Mouse (Mus musculus) myocyte (in vitro differentiated cells): ENCODE measurements around the gene Syt1.

Source experiments
- MAX ChIP-seq: IDR thresholded peaks from one replicate; pipeline ENCODE4 v1.6.1; 2011; ENCODE audit warnings: low read depth, mild to moderate bottlenecking, control low read depth
- POLR2A ChIP-seq: IDR thresholded peaks from one replicate; pipeline ENCODE4 v1.6.1; 2011; ENCODE audit warnings: low read depth, mild to moderate bottlenecking, control low read depth, moderate library complexity; ENCODE audit not compliant: insufficient read length
- TCF3 ChIP-seq: IDR thresholded peaks from one replicate; pipeline ENCODE4 v1.6.1; 2011; ENCODE audit warnings: low read depth, control low read depth; ENCODE audit not compliant: insufficient read length

DNA sequence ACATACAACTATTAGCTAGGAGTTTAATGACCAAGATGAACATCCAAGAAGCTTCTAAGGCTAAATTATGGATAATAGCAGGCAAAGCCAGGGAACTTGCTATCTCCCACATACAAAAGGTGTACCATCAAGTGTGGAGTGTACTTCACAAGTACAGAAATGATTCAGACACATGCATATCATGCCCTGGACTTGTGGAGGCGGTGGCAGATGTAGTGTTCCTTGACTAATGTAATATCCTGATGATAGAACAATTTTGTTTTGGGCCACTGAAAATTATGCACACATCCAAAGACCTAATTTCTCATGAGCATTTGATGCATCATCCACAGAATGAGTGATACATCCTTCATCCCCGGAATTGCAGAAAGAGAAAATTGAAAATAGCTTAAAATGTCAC is 267.0 kb downstream of the Syt1 start:
- TF ChIP-seq MAX (no peak), POLR2A (no peak), TCF3 (no peak)
